Mouse (Mus musculus) left cerebral cortex, adult 8-10 months (tissue): ENCODE measurements around the gene Hdac9. TPM values are rescaled to one million over a fixed set of nuclear protein-coding genes. Genes with fewer than 3 reads are reported as not detected.
A peak's percentile ranks its signal among the peaks of the same experiment; 100 is the strongest.

ENCODE experiments used
- DNase-seq, 2 experiments: peaks; one replicate each; pipeline ENCODE4 v3.0.0; 2022; ENCODE audit warnings: low spot score in 2 of 2
- total RNA-seq, 4 experiments: library from RNA; stranded (reverse); gene quantifications; 2 replicates each; pipeline ENCODE4 v1.2.4; 2022

The Hdac9 gene
- total RNA-seq, 4 experiments from 2014 or later: 42.9 to 51.3 (median 46.1) TPM

DNA sequence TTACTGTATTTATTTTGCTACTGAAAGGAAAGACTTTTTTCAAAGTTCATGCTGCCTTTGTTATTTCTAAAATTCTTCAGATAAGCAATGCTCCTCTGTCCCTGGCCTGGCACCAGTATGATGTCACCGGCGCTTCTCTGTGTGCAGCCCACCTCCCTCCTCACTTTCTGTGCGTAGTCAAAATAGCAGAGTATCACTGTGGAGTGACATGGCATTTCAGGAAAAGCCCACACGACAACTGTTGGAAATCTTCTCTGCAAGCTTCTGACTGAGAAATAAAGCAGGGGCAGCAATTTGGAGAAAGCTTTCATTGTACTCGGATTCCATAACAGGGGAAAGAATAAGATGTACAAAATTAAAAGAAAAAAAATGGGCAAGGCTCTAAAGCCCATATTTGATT, 302.1 kb downstream of the Hdac9 start:
- DNase-seq: peak in 1 of 2 experiments; percentile 15

GRCm38 (mm10) chr12:34612511-34612910, 304.4 kb downstream of the Hdac9 start:
- no peak for DNase-seq

- no peak for DNase-seq
Observed at GRCm38 (mm10) chr12:34604521-34604920, 312.4 kb downstream of the Hdac9 start.

DNA sequence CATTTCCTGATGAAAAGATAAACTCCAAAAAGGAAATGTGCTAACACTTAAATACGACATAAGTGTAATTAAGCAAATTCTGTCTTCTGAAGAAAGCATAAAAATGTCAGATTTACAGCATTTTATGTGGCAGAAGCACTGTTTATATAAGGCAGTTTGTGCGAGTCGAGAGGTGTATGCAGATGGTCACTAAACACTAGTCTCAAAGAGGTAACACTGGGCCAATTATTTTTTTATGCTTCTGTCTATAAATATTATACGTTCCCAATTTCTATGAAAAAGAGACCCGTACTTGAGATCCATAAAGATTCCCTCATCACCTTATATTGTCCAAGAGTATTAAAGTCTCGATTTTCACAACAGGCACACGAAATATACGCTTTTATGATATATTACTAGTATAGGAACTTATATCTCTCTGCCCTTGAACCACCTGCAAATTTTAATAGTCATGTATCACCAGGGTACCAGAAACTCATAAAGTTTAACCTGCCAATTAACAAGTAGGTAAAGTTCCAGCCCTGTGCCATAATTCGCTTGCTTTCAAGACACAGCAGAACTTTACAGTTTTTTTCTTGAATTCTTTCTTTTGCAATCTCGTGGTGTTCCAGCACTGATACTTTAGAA, 322.6 kb downstream of the Hdac9 start:
- DNase-seq: no peak

- DNase-seq: no peak
Observed at GRCm38 (mm10) chr12:34587171-34587570, 329.7 kb downstream of the Hdac9 start.

GRCm38 (mm10) chr12:34582522-34582921, 334.4 kb downstream of the Hdac9 start:
- no peak for DNase-seq

- no peak for DNase-seq
Observed at GRCm38 (mm10) chr12:34579220-34579619, 337.7 kb downstream of the Hdac9 start.

DNA sequence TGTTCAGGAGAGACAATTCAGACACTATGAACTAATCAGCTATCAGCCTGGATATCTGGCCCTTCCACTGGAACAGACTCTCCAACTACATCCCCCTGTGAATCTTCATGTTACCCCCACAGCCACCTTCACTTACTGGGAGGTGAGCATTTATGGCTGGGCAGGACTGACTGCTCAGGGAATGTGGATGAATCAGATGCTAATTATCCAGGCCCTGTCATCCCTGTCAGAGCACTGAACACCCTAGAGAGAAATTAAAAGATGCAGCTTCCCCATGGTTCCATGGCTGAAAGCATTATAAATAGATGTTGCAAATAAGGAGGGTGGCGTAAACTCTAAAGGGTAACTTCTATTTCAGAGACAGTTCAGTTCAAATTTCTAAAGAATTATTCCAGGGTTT, 345.8 kb downstream of the Hdac9 start:
- no peak for DNase-seq

GRCm38 (mm10) chr12:34569472-34569871, 347.4 kb downstream of the Hdac9 start:
- no peak for DNase-seq

DNA sequence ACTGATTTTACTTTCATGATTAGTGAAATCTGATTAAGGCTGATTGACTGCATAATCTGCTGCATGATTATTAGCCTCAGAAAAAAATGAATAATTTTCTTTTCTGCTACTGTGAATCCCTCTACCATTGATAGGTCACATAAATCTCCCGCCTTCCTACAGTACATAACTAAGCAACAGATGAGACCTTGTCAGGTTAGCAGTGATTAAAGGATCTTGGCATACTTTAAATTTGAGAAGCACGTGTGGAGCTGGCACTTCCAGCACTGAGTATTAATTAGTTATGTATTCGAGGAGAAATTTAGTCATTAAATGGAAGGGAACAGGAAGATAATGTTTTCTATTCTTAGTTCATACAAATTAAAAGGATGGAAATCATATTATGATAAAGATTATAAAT, 347.8 kb downstream of the Hdac9 start:
- no peak for DNase-seq

- DNase-seq: no peak
Observed at GRCm38 (mm10) chr12:34562331-34562730, 354.6 kb downstream of the Hdac9 start.

- no peak for DNase-seq
Observed at GRCm38 (mm10) chr12:34559001-34559400, 357.9 kb downstream of the Hdac9 start.

DNA sequence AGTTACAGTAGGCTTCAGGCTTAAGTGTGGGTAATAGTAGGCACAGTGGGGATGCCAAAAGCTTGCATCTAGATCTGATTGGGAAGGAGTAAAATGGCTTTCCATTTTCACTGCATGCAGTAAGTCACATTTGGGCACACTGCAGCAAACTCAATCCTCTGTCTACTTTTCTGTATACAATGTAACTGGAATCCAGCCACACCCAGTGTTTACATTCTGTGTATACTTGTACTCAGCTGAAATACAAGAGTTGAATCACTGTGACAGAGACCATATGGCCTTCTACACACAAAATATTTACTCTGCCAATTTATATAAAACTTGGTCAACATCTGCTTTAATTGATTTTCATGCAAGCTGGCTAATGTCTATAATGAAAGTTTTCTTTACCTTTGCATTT, 362.1 kb downstream of the Hdac9 start:
- no peak for DNase-seq

DNA sequence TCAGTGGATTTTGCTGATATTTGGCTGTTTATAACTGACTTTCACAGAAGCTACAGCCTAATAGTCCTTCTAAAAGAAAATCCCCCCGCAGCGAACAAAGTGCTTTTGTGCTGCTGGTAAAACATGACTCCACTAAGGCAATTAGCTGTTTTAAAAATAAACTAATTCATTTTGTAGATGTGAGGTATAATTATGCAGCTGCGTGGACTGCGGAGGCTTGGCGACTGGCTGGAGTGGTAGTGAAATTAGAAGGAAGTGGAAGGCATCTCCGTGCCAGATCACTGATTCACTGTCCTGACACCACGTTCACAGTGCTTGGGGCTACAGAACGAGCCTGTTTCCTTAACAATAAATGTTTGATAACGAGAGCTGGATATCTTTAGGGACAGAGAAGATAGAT, 366.6 kb downstream of the Hdac9 start:
- no peak for DNase-seq

- DNase-seq: peak in 1 of 2 experiments; percentile 88
Observed at GRCm38 (mm10) chr12:34529165-34529545, 387.7 kb downstream of the Hdac9 start.

GRCm38 (mm10) chr12:34528201-34529164, 388.4 kb downstream of the Hdac9 start:
- DNase-seq: peak; percentile 32 to 61

DNA sequence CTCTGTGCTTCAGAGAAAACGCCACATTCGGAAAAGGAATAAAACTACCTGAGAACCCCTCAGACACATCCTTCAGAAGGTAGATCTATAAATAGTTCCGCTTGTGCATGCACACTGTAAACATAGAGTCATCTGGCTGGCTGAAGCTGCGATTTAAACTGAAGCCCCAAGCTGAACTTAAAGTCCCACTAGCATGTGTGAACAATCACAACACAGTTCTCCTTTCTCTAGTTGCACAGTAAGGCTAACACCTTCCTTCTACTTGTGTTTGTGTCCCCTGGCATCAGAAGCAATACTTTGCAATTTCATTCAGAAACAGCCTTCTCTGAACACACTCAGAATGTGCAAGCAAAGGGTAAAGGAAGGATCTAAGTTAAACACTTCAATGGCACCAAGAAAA, 389.1 kb downstream of the Hdac9 start:
- DNase-seq: no peak

- DNase-seq: no peak
Observed at GRCm38 (mm10) chr12:34521468-34521867, 395.4 kb downstream of the Hdac9 start.

GRCm38 (mm10) chr12:34516769-34517562, 399.9 kb downstream of the Hdac9 start:
- no peak for DNase-seq

GRCm38 (mm10) chr12:34506345-34506744, 410.6 kb downstream of the Hdac9 start:
- DNase-seq: no peak

DNA sequence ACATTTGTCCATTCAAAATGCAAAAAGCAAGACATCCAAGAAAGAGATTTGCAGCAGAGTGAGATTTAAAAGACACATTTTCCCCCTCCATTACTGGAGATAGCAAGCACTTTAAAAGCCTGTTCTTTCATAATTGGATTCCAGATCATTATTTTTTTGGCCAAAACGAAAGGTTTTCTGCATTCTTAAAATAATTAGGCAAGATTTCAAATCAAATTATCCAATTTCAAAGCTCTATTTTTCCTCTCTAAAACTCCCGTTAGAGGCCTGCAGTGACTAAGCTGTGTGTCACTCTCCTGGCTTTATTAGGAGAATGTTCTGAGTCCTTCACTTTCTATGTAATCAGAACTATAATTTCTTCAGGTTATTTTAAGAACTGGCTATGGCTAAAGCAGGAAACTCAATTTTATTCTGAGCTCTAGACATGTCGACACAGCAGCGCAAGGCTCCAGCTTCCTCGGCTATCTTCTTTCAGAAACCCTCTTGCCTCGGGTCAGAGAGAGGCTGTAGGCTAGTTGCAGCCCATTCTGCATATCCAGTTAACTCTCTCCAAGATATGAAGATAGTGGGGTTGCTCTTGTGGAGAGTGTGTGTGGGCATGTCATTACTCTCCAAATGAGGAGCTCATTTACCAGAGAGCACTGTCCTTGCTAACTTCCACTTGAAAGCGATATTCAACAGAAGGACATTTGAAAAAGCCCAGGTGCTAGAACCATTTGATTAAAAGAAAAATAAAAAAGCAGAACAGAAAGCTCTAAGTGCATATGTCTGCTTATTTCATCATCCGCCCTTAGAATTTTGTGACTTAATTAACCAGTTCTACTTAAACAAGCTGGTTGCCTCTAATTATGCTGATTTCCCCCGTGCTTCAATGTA, 417.9 kb downstream of the Hdac9 start:
- no peak for DNase-seq
